Mouse (Mus musculus) lung, postnatal 0 days (tissue): Measurements from ENCODE around the gene Ankdd1a. TPM values are rescaled to one million over a fixed set of nuclear protein-coding genes. Genes with fewer than 3 reads are reported as not detected.

Source experiments
- ATAC-seq: fragments of 200-750 bp; cut with Nextera tagmentation; 2 replicates; pipeline ENCODE4 v1.8.0; 2017; ENCODE audit warnings: moderate library complexity
- DNase-seq: peaks from one replicate; pipeline ENCODE4 v3.0.0-alpha.2; 2016; ENCODE audit warnings: low spot score
- H3K27ac ChIP-seq: fragments of 300-500 bp; sonication (generic); 2 replicates; pipeline ENCODE4 v1.5.1; 2014; ENCODE audit warnings: antibody characterized with exemption, mild to moderate bottlenecking, low read length, mixed read lengths
- H3K27me3 ChIP-seq: fragments of 300-500 bp; sonication (generic); replicated peaks from 2 replicates; pipeline ENCODE4 v1.6.1; 2014; ENCODE audit warnings: low read length, mixed read lengths; ENCODE audit not compliant: insufficient read depth
- H3K36me3 ChIP-seq: fragments of 300-500 bp; sonication (generic); 2 replicates; pipeline ENCODE4 v1.6.1; 2014; ENCODE audit warnings: low read length, mixed read lengths; ENCODE audit not compliant: insufficient read depth
- H3K4me1 ChIP-seq: fragments of 300-500 bp; sonication (generic); 2 replicates; pipeline ENCODE4 v1.6.1; 2014; ENCODE audit warnings: antibody characterized with exemption, low read depth, low read length, mixed read lengths; ENCODE audit not compliant: insufficient read depth
- H3K4me2 ChIP-seq: fragments of 300-500 bp; sonication (generic); replicated peaks from 2 replicates; pipeline ENCODE4 v1.6.1; 2014; ENCODE audit warnings: low read depth, mild to moderate bottlenecking, low read length, moderate library complexity, mixed read lengths
- H3K4me3 ChIP-seq: fragments of 300-500 bp; sonication (generic); 2 replicates; pipeline ENCODE4 v1.5.1; 2014; ENCODE audit warnings: low read depth, low read length
- H3K9ac ChIP-seq: fragments of 300-500 bp; sonication (generic); replicated peaks from 2 replicates; pipeline ENCODE4 v1.6.1; 2014; ENCODE audit warnings: low read depth, mild to moderate bottlenecking
- H3K9me3 ChIP-seq: fragments of 300-500 bp; sonication (generic); 2 replicates; pipeline ENCODE4 v1.6.1; 2016; ENCODE audit warnings: low read length, mixed read lengths
- CTCF ChIP-seq: IDR thresholded peaks from 2 replicates; pipeline ENCODE4 v1.5.1; 2016; ENCODE audit warnings: antibody characterized with exemption, mild to moderate bottlenecking
- EP300 ChIP-seq: IDR thresholded peaks from 2 replicates; pipeline ENCODE4 v1.6.1; 2016; ENCODE audit warnings: antibody characterized with exemption, mild to moderate bottlenecking, control low read depth
- WGBS: fragments of 180-500 bp; shearing (Covaris S2); extraction: QIAGEN DNeasy Blood & Tissue Kit; methylation state at CpG from one replicate; pipeline ENCODE4 v1.1.7; 2014; 5-methylcytosine and 5-hydroxymethylcytosine counted together
- polyA plus RNA-seq: library from polyadenylated mRNA; unstranded; fragments of >200 nt; fragmentation: Nextera tagmentation; extraction: Ambion mirVana; gene quantifications from 2 replicates; pipeline ENCODE4 v1.2.1, GENCODE M21; 2015

Ankdd1a gene
- polyA plus RNA-seq, 1 experiment from 2014 or later, result not detected

- no peaks in the 10 kb centered on the region for H3K27me3 ChIP-seq
- H3K9ac ChIP-seq, result peak within 1 kb of the TSS; percentile 42
- ATAC-seq (peak; percentile 96), DNase-seq (peak; percentile 96)
- 1% methylated on average over 53 of the region's 53 CpGs for WGBS
- H3K4me2 ChIP-seq, result peak within 1 kb of the TSS; percentile 73
- H3K36me3 ChIP-seq, result peaks cover 4% of the 10 kb centered on the region; the same call in 1 of the 2 replicates
- TF ChIP-seq EP300, result no peak
- TF ChIP-seq CTCF, result 0 out of 2 replicates have a peak, but pooled peaks have one; percentile 2
- peak within 1 kb of the TSS; percentile 82 for H3K27ac ChIP-seq
- no peaks in the 10 kb centered on the region for H3K9me3 ChIP-seq
- H3K4me3 ChIP-seq, result peak within 1 kb of the TSS; percentile 77
- peaks cover 4% of the 10 kb centered on the region; the same call in 1 of the 2 replicates for H3K4me1 ChIP-seq
These were observed 59.1 kb downstream of the Ankdd1a start, which contains the start of gene Spg21 for GRCm38 (mm10) chr9:65460732-65461442. Gene Spg21 (plus strand): TSS chr9:65460947.

GRCm38 (mm10) chr9:65460198-65460597 is 59.8 kb downstream of the Ankdd1a start:
- Histone ChIP-seq H3K9me3 (no peaks in the 10 kb centered on the region), H3K27ac (peak overlapping the region; percentile 82; the same call in 1 of the 2 replicates), H3K4me2 (peak overlapping the region; percentile 73), H3K4me1 (peaks cover 4% of the 10 kb centered on the region; the same call in 1 of the 2 replicates), H3K27me3 (no peaks in the 10 kb centered on the region), H3K4me3 (peak overlapping the region; percentile 77), H3K9ac (no peak overlapping the region), H3K36me3 (no peaks in the 10 kb centered on the region)
- WGBS, result 67% methylated on average over 3 of the region's 3 CpGs
- TF ChIP-seq CTCF (no peak), EP300 (no peak)
- no peak for ATAC-seq
- DNase-seq, result no peak

- no peak for ATAC-seq
- Histone ChIP-seq H3K27me3 (no peaks in the 10 kb centered on the region), H3K36me3 (no peaks in the 10 kb centered on the region), H3K27ac (no peak overlapping the region), H3K9me3 (no peaks in the 10 kb centered on the region), H3K4me1 (peaks cover 4% of the 10 kb centered on the region; the same call in 1 of the 2 replicates), H3K4me3 (no peak overlapping the region), H3K9ac (no peak overlapping the region), H3K4me2 (no peak overlapping the region)
- no peak for DNase-seq
- WGBS, result 88% methylated on average over 2 of the region's 2 CpGs
- TF ChIP-seq EP300, result no peak
- TF ChIP-seq CTCF, result no peak
These were observed 61.0 kb downstream of the Ankdd1a start for GRCm38 (mm10) chr9:65458975-65459374.

- ATAC-seq, result no peak
- TF ChIP-seq EP300 (no peak), CTCF (no peak)
These were observed 72.0 kb downstream of the Ankdd1a start for GRCm38 (mm10) chr9:65447951-65448350.

GRCm38 (mm10) chr9:65444692-65445091 is 75.3 kb downstream of the Ankdd1a start:
- no peak for TF ChIP-seq EP300
- peak; percentile 31 for TF ChIP-seq CTCF
- 91% methylated on average over 4 of the region's 4 CpGs for WGBS
- no peak for DNase-seq

More at GRCm38 (mm10) chr9:65447951-65448350, 72.0 kb downstream of the Ankdd1a start:
- Histone ChIP-seq H3K27ac (no peak overlapping the region), H3K4me3 (no peak overlapping the region), H3K9ac (no peak overlapping the region), H3K9me3 (no peaks in the 10 kb centered on the region), H3K27me3 (no peaks in the 10 kb centered on the region), H3K36me3 (peaks cover 23% of the 10 kb centered on the region), H3K4me2 (no peak overlapping the region), H3K4me1 (no peaks in the 10 kb centered on the region)
- DNase-seq, result no peak
- WGBS, result 89% methylated on average over 6 of the region's 6 CpGs

More at GRCm38 (mm10) chr9:65444692-65445091, 75.3 kb downstream of the Ankdd1a start:
- ATAC-seq, result no peak
- Histone ChIP-seq H3K4me2 (no peak overlapping the region), H3K36me3 (peaks cover 21% of the 10 kb centered on the region), H3K9ac (no peak overlapping the region), H3K27me3 (no peaks in the 10 kb centered on the region), H3K4me1 (no peaks in the 10 kb centered on the region), H3K9me3 (no peaks in the 10 kb centered on the region), H3K4me3 (no peak overlapping the region), H3K27ac (no peak overlapping the region)

Other genes starting within 250 kb of the Ankdd1a start
- gene Clpx, start 225.9 kb downstream of the Ankdd1a start, polyA plus RNA-seq, result 38.8 and 43.5 TPM in 2 replicates
- 8.6 and 8.7 TPM in 2 replicates for gene Pdcd7, start 174.1 kb downstream of the Ankdd1a start, polyA plus RNA-seq
- gene Ubap1l, start 159.2 kb downstream of the Ankdd1a start, polyA plus RNA-seq, result 0.33 and 0.40 TPM in 2 replicates
- gene Kbtbd13, start 128.5 kb downstream of the Ankdd1a start, polyA plus RNA-seq, result 2.4 and 2.9 TPM in 2 replicates
- 73.2 and 84.4 TPM in 2 replicates for gene Rasl12, start 121.7 kb downstream of the Ankdd1a start, polyA plus RNA-seq
- gene Slc51b, start 97.2 kb downstream of the Ankdd1a start, polyA plus RNA-seq, result not detected in 2 replicates
- 10.2 and 11.5 TPM in 2 replicates for gene Mtfmt, start 84.4 kb downstream of the Ankdd1a start, polyA plus RNA-seq
- 94.0 and 94.2 TPM in 2 replicates for gene Spg21, start 59.2 kb downstream of the Ankdd1a start, polyA plus RNA-seq
- 20.3 and 21.1 TPM in 2 replicates for gene Plekho2, start 59.8 kb upstream of the Ankdd1a start, polyA plus RNA-seq
- gene Pif1, start 67.0 kb upstream of the Ankdd1a start, polyA plus RNA-seq, result 0.56 and 0.87 TPM in 2 replicates
- 6.1 and 6.5 TPM in 2 replicates for gene Rbpms2, start 109.5 kb upstream of the Ankdd1a start, polyA plus RNA-seq
- gene Oaz2, start 147.8 kb upstream of the Ankdd1a start, polyA plus RNA-seq, result 639 and 649 TPM in 2 replicates